Mouse (Mus musculus): ENCODE measurements around the gene Hs2st1. TPM values are rescaled to one million over a fixed set of nuclear protein-coding genes. Genes with fewer than 3 reads are reported as not detected.

Hs2st1 gene
- polyA plus RNA-seq, 1 experiment from 2014 or later, result 10.2 TPM

DNA sequence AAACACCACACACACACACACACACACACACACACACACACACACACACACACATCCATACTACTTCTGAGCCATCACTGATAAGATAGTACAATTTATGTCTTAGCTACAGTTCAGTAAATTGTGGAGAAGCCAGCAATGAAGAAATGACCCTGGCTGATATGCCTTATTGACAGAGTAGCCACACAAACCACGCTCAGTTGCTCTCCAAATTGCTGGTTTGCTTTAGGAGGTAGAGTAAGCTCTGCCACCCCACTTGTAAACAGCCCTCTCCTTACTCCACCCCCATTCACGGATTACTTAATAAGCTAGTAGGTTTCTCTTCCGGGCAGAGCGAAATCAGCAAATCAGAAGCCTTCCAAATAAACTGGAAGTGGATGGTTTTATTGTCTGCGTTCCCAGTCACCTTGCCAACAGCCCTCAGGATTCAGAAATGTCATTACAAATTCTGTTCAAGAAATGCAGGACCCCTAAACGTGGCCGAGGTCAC, 175.5 kb downstream of the Hs2st1 start:
- 74% methylated on average over 7 of the region's 7 CpGs for WGBS
- ATAC-seq (ENCODE audit: low FRiP score, low TSS enrichment), result no peak
- no peaks in the 10 kb centered on the region for H3K27me3 ChIP-seq (ENCODE audit: insufficient read depth, low read length)
- H3K27ac ChIP-seq (ENCODE audit: low read length), result no peak overlapping the region
- H3K36me3 ChIP-seq (ENCODE audit: insufficient read depth, low read length), result no peaks in the 10 kb centered on the region
- no peak overlapping the region for H3K4me3 ChIP-seq (ENCODE audit: low read length)
- H3K4me1 ChIP-seq (ENCODE audit: insufficient read depth, low read length), result no peaks in the 10 kb centered on the region
- no peak overlapping the region for H3K9ac ChIP-seq (replicated peaks; ENCODE audit: low read length)
- H3K9me3 ChIP-seq (ENCODE audit: low read length), result no peaks in the 10 kb centered on the region; the same call in 1 of the 2 replicates
- H3K4me2 ChIP-seq (replicated peaks; ENCODE audit: low read depth, low read length), result no peak overlapping the region

DNA sequence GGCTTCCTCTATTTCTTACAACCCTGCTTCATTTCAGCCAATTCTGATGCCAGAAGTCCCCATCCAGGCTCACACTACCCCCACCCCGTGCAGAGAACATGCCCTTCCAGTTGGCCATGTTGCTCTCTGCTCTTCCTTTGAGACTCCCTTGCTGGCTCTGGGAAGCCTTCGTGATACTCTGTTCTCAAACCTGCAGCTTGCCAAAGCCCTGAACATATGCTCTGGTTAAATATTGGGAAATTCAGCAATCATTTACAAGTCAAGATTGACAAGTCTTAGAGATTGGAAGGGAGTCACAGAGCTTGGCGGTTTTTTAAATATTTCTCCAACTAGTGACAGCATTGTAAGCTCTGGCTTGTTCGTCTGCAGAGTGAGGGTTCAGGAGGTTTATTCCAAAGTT, 183.5 kb downstream of the Hs2st1 start:
- Histone ChIP-seq H3K27me3 (ENCODE audit: insufficient read depth, low read length) (no peaks in the 10 kb centered on the region; the same call in 1 of the 2 replicates), H3K27ac (ENCODE audit: low read length) (no peak overlapping the region), H3K9ac (replicated peaks; ENCODE audit: low read length) (no peak overlapping the region), H3K36me3 (ENCODE audit: insufficient read depth, low read length) (no peaks in the 10 kb centered on the region), H3K9me3 (ENCODE audit: low read length) (no peaks in the 10 kb centered on the region), H3K4me1 (ENCODE audit: insufficient read depth, low read length) (peaks cover 4% of the 10 kb centered on the region; the same call in 1 of the 2 replicates), H3K4me3 (ENCODE audit: low read length) (no peak overlapping the region), H3K4me2 (replicated peaks; ENCODE audit: low read depth, low read length) (no peak overlapping the region)
- WGBS, result 67% methylated on average over 4 of the region's 4 CpGs
- peak; percentile 49; the same call in 1 of the 2 replicates for ATAC-seq (ENCODE audit: low FRiP score, low TSS enrichment)

DNA sequence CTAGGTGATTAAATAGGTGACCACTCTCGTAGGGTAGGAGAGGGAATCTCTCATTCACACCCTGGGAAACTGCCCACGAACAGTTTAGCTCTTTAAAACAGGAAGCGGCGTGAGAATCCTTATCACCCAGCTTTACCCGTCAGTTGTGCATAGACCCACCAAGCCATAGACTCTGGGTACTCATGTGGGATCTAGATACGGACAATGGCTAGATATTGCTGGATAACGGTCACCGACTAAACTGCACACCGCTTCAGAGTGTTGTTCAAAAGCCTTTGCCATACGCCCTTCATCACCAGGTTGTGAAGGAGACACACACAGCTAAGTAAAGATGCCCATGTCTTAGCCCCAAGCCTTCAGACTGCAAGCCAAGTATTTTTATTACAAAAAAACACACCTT, 185.3 kb downstream of the Hs2st1 start:
- Histone ChIP-seq H3K4me2 (replicated peaks; ENCODE audit: low read depth, low read length) (no peak overlapping the region), H3K27ac (ENCODE audit: low read length) (no peak overlapping the region), H3K27me3 (ENCODE audit: insufficient read depth, low read length) (no peaks in the 10 kb centered on the region; the same call in 1 of the 2 replicates), H3K4me1 (ENCODE audit: insufficient read depth, low read length) (peaks cover 9% of the 10 kb centered on the region; the same call in 1 of the 2 replicates), H3K9ac (replicated peaks; ENCODE audit: low read length) (no peak overlapping the region), H3K9me3 (ENCODE audit: low read length) (no peaks in the 10 kb centered on the region), H3K4me3 (ENCODE audit: low read length) (no peak overlapping the region), H3K36me3 (ENCODE audit: insufficient read depth, low read length) (no peaks in the 10 kb centered on the region)
- ATAC-seq (ENCODE audit: low FRiP score, low TSS enrichment), result no peak
- 82% methylated on average over 10 of the region's 10 CpGs for WGBS

DNA sequence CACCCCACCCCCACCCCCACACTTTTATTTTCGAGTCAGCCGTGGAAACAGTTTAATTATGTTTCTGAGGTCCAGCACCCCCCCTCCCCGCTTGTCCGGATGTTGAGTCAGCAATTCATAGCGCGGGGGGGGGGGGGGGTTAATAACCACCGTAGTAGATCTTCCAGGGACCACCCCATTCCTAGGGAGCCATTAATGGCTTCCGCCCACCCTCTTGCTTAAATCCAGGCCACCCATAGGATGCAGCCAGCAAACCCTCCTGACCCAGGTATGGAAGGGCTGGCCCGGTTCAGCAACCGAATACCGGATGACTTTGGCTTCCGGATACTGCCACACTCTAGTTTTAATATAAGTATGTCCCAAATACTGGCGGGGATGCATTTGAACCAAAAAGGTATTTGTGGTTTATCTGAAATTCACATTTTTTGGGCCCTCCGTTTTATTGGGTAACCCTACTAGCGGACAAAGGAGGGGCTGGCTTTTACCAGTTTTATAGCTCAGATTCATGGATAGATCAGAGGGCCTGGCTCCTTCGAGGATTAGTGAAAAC, 188.5 kb downstream of the Hs2st1 start:
- no peaks in the 10 kb centered on the region for H3K9me3 ChIP-seq (ENCODE audit: low read length)
- no peak overlapping the region for H3K27ac ChIP-seq (ENCODE audit: low read length)
- H3K27me3 ChIP-seq (ENCODE audit: insufficient read depth, low read length), result no peaks in the 10 kb centered on the region; the same call in 1 of the 2 replicates
- H3K4me3 ChIP-seq (ENCODE audit: low read length), result peak overlapping the region; percentile 36
- H3K9ac ChIP-seq (replicated peaks; ENCODE audit: low read length), result peak overlapping the region; percentile 22
- peak overlapping the region; percentile 63 for H3K4me2 ChIP-seq (replicated peaks; ENCODE audit: low read depth, low read length)
- WGBS, result 10% methylated on average over 16 of the region's 16 CpGs
- no peaks in the 10 kb centered on the region for H3K36me3 ChIP-seq (ENCODE audit: insufficient read depth, low read length)
- peaks cover 9% of the 10 kb centered on the region; the same call in 1 of the 2 replicates for H3K4me1 ChIP-seq (ENCODE audit: insufficient read depth, low read length)
- peak; percentile 56; the same call in 1 of the 2 replicates for ATAC-seq (ENCODE audit: low FRiP score, low TSS enrichment)

DNA sequence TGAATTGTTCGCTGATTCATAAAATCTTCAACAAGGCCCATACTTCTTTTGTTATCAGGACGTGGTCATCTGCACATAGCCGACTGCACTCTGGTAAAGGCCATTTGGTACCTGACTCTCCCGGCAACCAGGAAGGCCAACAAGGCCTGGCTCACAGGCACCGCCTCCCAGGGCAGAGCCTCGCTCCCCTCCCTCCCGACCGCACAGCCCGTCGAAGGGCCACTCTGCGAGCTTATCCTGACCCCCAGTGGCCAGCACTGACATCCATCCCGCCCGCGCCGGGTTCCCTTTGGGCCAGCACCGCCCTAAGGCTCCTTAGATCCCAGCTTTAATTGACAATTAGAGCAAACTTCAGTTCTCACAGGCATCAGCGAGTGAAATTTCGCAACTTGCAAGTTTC, 189.1 kb downstream of the Hs2st1 start:
- Histone ChIP-seq H3K4me2 (replicated peaks; ENCODE audit: low read depth, low read length) (peak overlapping the region; percentile 63), H3K4me1 (ENCODE audit: insufficient read depth, low read length) (peaks cover 9% of the 10 kb centered on the region; the same call in 1 of the 2 replicates), H3K9me3 (ENCODE audit: low read length) (no peaks in the 10 kb centered on the region), H3K27me3 (ENCODE audit: insufficient read depth, low read length) (no peaks in the 10 kb centered on the region; the same call in 1 of the 2 replicates), H3K9ac (replicated peaks; ENCODE audit: low read length) (peak overlapping the region; percentile 22), H3K4me3 (ENCODE audit: low read length) (peak overlapping the region; percentile 36), H3K36me3 (ENCODE audit: insufficient read depth, low read length) (no peaks in the 10 kb centered on the region), H3K27ac (ENCODE audit: low read length) (0 out of 2 replicates have a peak overlapping the region, but pooled peaks have one; percentile 2)
- under 1% methylated on average over 18 of the region's 18 CpGs for WGBS
- ATAC-seq (ENCODE audit: low FRiP score, low TSS enrichment), result peak; percentile 97

DNA sequence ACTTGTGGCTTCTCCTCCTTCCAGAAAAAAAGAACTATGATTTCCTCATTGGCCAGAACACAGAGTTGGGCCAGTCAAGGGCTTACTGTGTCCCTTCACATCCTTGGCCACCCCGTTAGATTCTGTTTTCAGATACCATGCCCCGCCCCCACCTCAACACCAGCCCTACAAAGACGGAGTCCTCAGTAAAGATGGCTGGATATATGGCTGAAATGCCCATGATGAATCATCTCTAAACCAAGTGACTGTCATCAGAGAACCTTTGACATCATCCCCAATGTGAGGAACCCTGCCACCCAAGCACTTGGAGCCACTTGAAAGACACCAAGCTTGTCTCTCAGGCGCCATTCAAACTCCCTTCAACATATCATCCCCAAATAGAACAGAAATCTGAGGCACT, 190.2 kb downstream of the Hs2st1 start:
- Histone ChIP-seq H3K9ac (replicated peaks; ENCODE audit: low read length) (no peak overlapping the region), H3K4me2 (replicated peaks; ENCODE audit: low read depth, low read length) (no peak overlapping the region), H3K9me3 (ENCODE audit: low read length) (no peaks in the 10 kb centered on the region), H3K36me3 (ENCODE audit: insufficient read depth, low read length) (no peaks in the 10 kb centered on the region), H3K4me1 (ENCODE audit: insufficient read depth, low read length) (peaks cover 9% of the 10 kb centered on the region; the same call in 1 of the 2 replicates), H3K27me3 (ENCODE audit: insufficient read depth, low read length) (no peaks in the 10 kb centered on the region), H3K4me3 (ENCODE audit: low read length) (no peak overlapping the region), H3K27ac (ENCODE audit: low read length) (no peak overlapping the region)
- 74% methylated on average over 4 of the region's 4 CpGs for WGBS
- no peak for ATAC-seq (ENCODE audit: low FRiP score, low TSS enrichment)

Other genes with a start within 250 kb of the Hs2st1 start
- gene Selenof, start 123 bp upstream of the Hs2st1 start, polyA plus RNA-seq (2015; fragmentation: Nextera tagmentation; extraction: Ambion mirVana), result 645 and 709 TPM in 2 replicates
- gene Sh3glb1, start 150.2 kb upstream of the Hs2st1 start, polyA plus RNA-seq (2015; fragmentation: Nextera tagmentation; extraction: Ambion mirVana), result 87.8 and 94.9 TPM in 2 replicates
- 13.0 and 13.9 TPM in 2 replicates for gene Clca3a1, start 190.8 kb upstream of the Hs2st1 start, polyA plus RNA-seq (2015; fragmentation: Nextera tagmentation; extraction: Ambion mirVana)
- gene Clca3a2, start 249.3 kb upstream of the Hs2st1 start, polyA plus RNA-seq (2015; fragmentation: Nextera tagmentation; extraction: Ambion mirVana), result 0.10 and 0.49 TPM in 2 replicates